Mouse (Mus musculus) stomach, embryonic 14.5 days (tissue): Measurements from ENCODE around the gene Ddost. TPM values are rescaled to one million over a fixed set of nuclear protein-coding genes. Genes with fewer than 3 reads are reported as not detected.

Experiments
- ATAC-seq: fragments of 200-750 bp; cut with Nextera tagmentation; 2 replicates; pipeline ENCODE4 v1.8.0; 2017; ENCODE audit warnings: low read depth, moderate TSS enrichment; ENCODE audit not compliant: insufficient number of reproducible peaks, insufficient read depth, low FRiP score
- H3K27ac ChIP-seq: fragments of 300-500 bp; sonication (generic); 2 replicates; pipeline ENCODE4 v1.5.1; 2014; ENCODE audit warnings: mild to moderate bottlenecking, low read length, moderate library complexity, mixed read lengths
- H3K27me3 ChIP-seq: fragments of 300-500 bp; sonication (generic); 2 replicates; pipeline ENCODE4 v1.6.1; 2014; ENCODE audit warnings: low read length, control low read depth, mixed read lengths; ENCODE audit not compliant: control insufficient read depth, insufficient read depth
- H3K36me3 ChIP-seq: fragments of 300-500 bp; sonication (generic); 2 replicates; pipeline ENCODE4 v1.6.1; 2014; ENCODE audit warnings: mild to moderate bottlenecking, control low read depth, low read length, moderate library complexity, mixed read lengths; ENCODE audit not compliant: control insufficient read depth, insufficient read depth
- H3K4me1 ChIP-seq: fragments of 300-500 bp; sonication (generic); 2 replicates; pipeline ENCODE4 v1.6.1; 2014; ENCODE audit warnings: low read length, control low read depth, mixed read lengths; ENCODE audit not compliant: control insufficient read depth, insufficient read depth
- H3K4me2 ChIP-seq: fragments of 300-500 bp; sonication (generic); replicated peaks from 2 replicates; pipeline ENCODE4 v1.6.1; 2014; ENCODE audit warnings: low read depth, low read length, control low read depth
- H3K4me3 ChIP-seq: fragments of 300-500 bp; sonication (generic); 2 replicates; pipeline ENCODE4 v1.5.1; 2014; ENCODE audit warnings: low read depth, low read length, control low read depth
- H3K9ac ChIP-seq: fragments of 300-500 bp; sonication (generic); replicated peaks from 2 replicates; pipeline ENCODE4 v1.6.1; 2014; ENCODE audit warnings: low read depth, mild to moderate bottlenecking, control low read depth, low read length, moderate library complexity, mixed read lengths
- H3K9me3 ChIP-seq: fragments of 300-500 bp; sonication (generic); 2 replicates; pipeline ENCODE4 v1.6.1; 2016; ENCODE audit warnings: low read depth, low read length, control low read depth; ENCODE audit not compliant: control insufficient read depth
- WGBS: fragments of 180-500 bp; shearing (Covaris S2); extraction: QIAGEN DNeasy Blood & Tissue Kit; methylation state at CpG from one replicate; pipeline ENCODE4 v1.1.7; 2014; 5-methylcytosine and 5-hydroxymethylcytosine counted together
- polyA plus RNA-seq: library from polyadenylated mRNA; unstranded; fragments of >200 nt; fragmentation: Nextera tagmentation; extraction: Ambion mirVana; gene quantifications from 2 replicates; pipeline ENCODE4 v1.2.1, GENCODE M21; 2014

Gene Ddost
- polyA plus RNA-seq, 1 experiment from 2014 or later = 351 TPM

DNA sequence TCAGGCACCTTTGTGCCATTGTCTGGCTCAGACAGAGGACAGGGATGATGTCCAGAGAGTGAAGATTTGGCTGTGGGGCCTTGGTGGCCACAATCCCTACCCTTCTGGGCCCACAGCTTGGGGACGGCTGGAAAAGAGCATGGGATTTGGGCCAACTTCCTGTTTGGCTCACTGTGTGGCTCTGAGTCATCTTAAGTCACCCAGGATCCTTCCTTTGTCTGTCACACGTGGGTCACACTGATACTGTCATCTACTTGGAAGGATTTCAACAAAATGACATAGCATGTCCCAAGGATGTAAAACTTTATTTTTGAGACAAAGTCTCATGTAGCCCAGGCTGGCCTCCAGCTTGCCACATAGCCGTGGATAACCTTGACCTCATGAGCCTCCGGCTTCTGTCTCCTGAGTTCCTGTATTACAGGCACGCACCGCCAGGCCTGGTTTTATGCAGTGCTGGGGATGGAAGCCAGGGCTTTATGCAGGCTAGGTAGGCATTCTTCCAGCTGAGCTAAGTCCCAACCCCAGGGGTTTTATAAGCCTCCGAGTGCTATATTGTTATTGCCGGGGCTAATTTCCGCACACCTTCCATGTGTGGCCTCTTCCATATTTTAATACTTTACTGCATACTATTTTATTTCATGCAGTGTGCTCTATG lies 40.5 kb downstream of the Ddost start:
- no peak for ATAC-seq
- 76% methylated on average over 9 of the region's 9 CpGs for WGBS
- H3K27ac ChIP-seq = no peak overlapping the region

DNA sequence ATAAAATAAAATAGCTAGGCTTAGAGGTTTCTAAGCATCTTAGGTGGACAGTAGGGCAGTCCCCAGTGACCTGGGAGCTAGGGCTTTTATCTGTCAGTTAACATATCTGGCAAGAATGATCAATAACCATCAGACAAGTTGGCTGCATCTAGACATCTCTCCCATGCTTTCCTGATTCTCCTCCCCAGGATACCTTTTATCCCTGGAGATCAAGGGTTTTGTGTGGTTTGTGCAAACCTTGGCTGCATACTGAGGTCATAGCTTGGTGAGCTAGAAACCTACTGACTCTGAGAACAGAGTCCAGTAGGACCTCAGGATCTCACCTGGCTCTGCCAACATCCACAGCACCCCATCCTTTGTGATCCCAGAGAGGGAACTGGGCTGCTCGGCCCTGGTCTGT lies 42.8 kb downstream of the Ddost start:
- no peak overlapping the region for H3K4me2 ChIP-seq
- no peaks in the 10 kb centered on the region for H3K27me3 ChIP-seq
- H3K9me3 ChIP-seq = no peaks in the 10 kb centered on the region
- H3K27ac ChIP-seq = no peak overlapping the region
- H3K4me1 ChIP-seq = no peaks in the 10 kb centered on the region
- 84% methylated on average over 1 of the region's 1 CpGs for WGBS
- ATAC-seq = no peak
- no peaks in the 10 kb centered on the region for H3K36me3 ChIP-seq
- no peak overlapping the region for H3K9ac ChIP-seq
- H3K4me3 ChIP-seq = no peak overlapping the region

More for the DNA sequence above, 40.5 kb downstream of the Ddost start:
- no peaks in the 10 kb centered on the region for H3K27me3 ChIP-seq
- no peaks in the 10 kb centered on the region for H3K36me3 ChIP-seq
- no peak overlapping the region for H3K9ac ChIP-seq
- no peak overlapping the region for H3K4me3 ChIP-seq
- H3K4me2 ChIP-seq = no peak overlapping the region
- H3K4me1 ChIP-seq = no peaks in the 10 kb centered on the region
- no peaks in the 10 kb centered on the region for H3K9me3 ChIP-seq

DNA sequence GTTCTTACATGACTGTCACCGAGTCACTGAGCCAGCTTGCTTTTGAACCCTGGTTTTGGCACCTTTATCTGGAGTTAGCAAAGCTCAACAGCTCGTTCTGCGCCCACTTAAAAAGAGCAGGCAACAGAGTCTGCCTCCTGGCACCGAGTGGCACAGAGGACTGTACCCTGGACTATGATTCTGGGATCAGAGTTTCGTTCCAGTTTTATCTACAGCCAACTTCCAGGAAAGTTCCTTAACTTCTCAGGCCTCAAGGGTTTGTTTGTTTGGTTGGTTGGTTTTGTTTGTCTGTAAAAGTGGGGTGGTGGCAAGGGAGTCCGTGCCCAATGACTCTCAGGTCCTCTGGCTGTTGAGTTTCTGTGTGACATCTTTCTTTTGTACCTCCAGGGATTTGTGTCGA lies 44.2 kb downstream of the Ddost start:
- Histone ChIP-seq H3K27ac (no peak overlapping the region), H3K4me2 (no peak overlapping the region)

DNA sequence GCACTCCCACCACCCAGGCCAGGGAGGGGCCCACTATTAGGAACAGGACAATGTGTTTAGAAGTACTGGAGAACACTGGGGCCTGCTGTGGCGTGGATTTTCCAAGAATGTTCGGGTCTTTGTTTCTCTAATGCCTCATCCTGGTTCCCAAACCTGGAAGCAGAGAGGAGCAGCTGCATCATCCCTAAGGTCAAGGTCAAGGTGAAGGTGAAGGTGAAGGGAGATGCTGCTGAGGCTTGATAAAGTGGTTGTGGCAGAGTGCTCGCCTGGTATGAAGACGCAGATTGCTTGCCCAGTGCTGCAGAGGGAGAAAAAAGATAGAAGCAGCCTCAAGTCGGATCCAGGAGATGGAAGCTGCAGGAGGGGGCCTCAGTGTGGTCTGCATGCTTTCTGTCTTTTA lies 47.3 kb downstream of the Ddost start:
- Histone ChIP-seq H3K9me3 (no peaks in the 10 kb centered on the region), H3K4me3 (no peak overlapping the region), H3K9ac (no peak overlapping the region), H3K36me3 (no peaks in the 10 kb centered on the region), H3K27me3 (no peaks in the 10 kb centered on the region), H3K27ac (no peak overlapping the region), H3K4me2 (no peak overlapping the region), H3K4me1 (no peaks in the 10 kb centered on the region)
- 91% methylated on average over 5 of the region's 5 CpGs for WGBS
- no peak for ATAC-seq

More for the DNA sequence above, 44.2 kb downstream of the Ddost start:
- Histone ChIP-seq H3K36me3 (no peaks in the 10 kb centered on the region), H3K9me3 (no peaks in the 10 kb centered on the region), H3K4me1 (no peaks in the 10 kb centered on the region), H3K4me3 (no peak overlapping the region), H3K27me3 (no peaks in the 10 kb centered on the region), H3K9ac (no peak overlapping the region)
- WGBS = 77% methylated on average over 7 of the region's 7 CpGs
- no peak for ATAC-seq

DNA sequence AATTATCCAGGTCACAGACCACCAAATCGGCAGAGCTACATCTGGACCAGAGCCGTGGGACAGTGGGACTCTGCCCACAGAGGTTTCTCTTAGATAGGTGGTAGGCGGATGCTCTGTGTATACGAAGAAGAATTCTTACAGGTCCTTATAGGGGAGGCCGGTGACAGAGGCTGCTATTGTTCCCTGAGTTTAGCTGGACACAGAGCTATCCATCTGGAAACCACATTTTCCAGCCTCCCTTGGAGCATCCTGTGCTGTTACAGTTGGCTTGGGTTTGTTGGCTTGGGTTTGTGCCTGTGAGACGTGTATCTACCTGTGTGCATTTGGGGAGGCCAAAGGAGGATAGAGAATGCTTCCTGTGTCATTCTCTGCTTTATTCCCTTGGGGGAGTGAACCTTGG lies 48.2 kb downstream of the Ddost start:
- no peaks in the 10 kb centered on the region for H3K36me3 ChIP-seq
- WGBS = 92% methylated on average over 6 of the region's 6 CpGs

DNA sequence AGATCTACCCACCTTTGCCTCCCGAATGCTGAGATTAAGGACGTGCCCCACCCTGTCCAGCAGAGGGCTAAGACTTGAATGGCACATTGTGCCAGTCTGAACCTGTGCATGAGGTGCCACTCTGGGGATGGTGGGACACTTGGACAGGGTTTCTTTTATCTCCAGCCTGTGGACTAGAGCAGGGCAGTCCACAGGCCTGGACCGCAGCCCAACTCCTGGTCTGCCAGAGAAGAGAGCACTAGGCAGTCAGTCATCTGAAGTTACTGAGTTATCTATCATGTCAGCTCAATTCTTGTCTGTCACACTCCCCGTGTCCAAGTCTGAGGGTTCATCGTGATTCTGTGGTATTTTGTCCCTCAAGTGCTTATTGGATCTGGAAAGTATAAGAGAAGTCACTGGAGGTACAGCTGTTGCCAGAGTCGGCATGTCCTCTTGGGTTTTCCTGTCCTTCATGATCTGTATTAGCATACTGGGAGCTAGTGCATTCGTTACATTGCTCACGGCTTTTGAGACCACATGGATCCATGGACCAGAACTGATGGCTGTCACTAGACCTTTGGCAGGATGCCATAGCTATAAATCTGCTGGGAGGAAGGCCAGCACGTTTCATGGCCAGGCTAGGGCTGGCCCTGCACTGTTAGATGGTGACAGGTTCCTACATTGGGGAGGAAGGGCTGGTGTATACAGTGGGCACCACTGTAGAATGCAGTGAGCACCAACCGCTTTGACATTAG lies 49.1 kb downstream of the Ddost start:
- Histone ChIP-seq H3K27me3 (no peaks in the 10 kb centered on the region), H3K36me3 (no peaks in the 10 kb centered on the region), H3K27ac (no peak overlapping the region), H3K4me1 (no peaks in the 10 kb centered on the region), H3K9ac (no peak overlapping the region), H3K9me3 (no peaks in the 10 kb centered on the region), H3K4me3 (no peak overlapping the region), H3K4me2 (no peak overlapping the region)
- 80% methylated on average over 10 of the region's 10 CpGs for WGBS
- ATAC-seq = no peak

More for the DNA sequence above, 48.2 kb downstream of the Ddost start:
- no peak for ATAC-seq
- no peak overlapping the region for H3K4me3 ChIP-seq
- H3K27me3 ChIP-seq = no peaks in the 10 kb centered on the region
- no peak overlapping the region for H3K27ac ChIP-seq
- H3K9ac ChIP-seq = no peak overlapping the region
- H3K4me1 ChIP-seq = no peaks in the 10 kb centered on the region
- H3K4me2 ChIP-seq = no peak overlapping the region
- no peaks in the 10 kb centered on the region for H3K9me3 ChIP-seq

DNA sequence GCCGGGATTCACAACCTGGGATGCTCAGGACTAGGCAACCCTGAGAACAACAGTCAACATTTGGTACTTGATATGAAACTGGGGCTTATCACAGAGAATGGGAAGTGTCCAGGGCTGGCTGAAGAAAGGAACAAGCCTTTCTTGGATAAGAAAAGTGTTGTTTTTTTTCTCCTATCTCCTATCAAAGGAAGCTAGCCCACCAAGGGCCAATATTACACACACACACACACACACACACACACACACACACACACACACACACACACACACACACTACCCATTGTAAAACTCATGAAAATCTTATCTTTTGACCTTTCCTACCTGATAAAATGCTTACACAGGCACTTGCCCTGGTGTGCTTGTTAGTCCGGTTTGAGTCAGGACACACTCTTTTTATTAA lies 51.0 kb downstream of the Ddost start:
- no peak overlapping the region for H3K27ac ChIP-seq
- no peaks in the 10 kb centered on the region for H3K4me1 ChIP-seq
- no peaks in the 10 kb centered on the region for H3K9me3 ChIP-seq
- 78% methylated on average over 2 of the region's 2 CpGs for WGBS
- H3K27me3 ChIP-seq = no peaks in the 10 kb centered on the region
- no peak overlapping the region for H3K9ac ChIP-seq
- no peaks in the 10 kb centered on the region for H3K36me3 ChIP-seq
- H3K4me3 ChIP-seq = no peak overlapping the region
- ATAC-seq = no peak
- no peak overlapping the region for H3K4me2 ChIP-seq

DNA sequence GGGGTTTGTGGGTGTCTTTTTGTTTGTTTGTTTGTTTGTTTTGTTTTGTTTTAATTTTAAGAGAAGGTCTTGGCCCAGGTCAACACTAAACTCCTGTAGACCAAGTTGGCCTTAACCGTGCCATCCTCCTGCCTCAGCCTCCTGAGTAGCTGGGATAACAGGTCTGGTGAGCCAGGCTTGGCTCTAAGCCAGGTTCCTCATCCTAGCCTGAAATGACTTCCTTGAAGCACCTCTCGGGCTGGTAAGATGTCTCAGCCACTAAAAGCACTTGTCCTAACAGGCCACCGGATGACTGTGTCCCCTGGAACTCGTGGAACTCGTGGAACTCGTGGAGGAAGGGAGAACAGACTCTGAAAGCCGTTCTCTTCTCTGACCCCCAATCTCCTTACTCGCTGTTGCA lies 51.6 kb downstream of the Ddost start:
- H3K4me1 ChIP-seq = no peaks in the 10 kb centered on the region
- no peak for ATAC-seq
- no peak overlapping the region for H3K9ac ChIP-seq
- no peaks in the 10 kb centered on the region for H3K9me3 ChIP-seq
- no peaks in the 10 kb centered on the region for H3K36me3 ChIP-seq
- H3K4me2 ChIP-seq = no peak overlapping the region
- H3K4me3 ChIP-seq = no peak overlapping the region
- H3K27ac ChIP-seq = no peak overlapping the region
- 84% methylated on average over 8 of the region's 8 CpGs for WGBS
- no peaks in the 10 kb centered on the region for H3K27me3 ChIP-seq
